Mouse (Mus musculus): ENCODE measurements around the gene Trpv2.

The Trpv2 gene
- long read RNA-seq, experiment 1, partial matches to known transcripts = 4 of 6 reads
- long read RNA-seq, experiment 1, other reads (novel, unspliced or antisense) = 0 of 6 reads
- long read RNA-seq, experiment 2, partial matches to known transcripts = 7 of 8 reads
- long read RNA-seq, experiment 2, other reads (novel, unspliced or antisense) = 1 of 8 reads

DNA sequence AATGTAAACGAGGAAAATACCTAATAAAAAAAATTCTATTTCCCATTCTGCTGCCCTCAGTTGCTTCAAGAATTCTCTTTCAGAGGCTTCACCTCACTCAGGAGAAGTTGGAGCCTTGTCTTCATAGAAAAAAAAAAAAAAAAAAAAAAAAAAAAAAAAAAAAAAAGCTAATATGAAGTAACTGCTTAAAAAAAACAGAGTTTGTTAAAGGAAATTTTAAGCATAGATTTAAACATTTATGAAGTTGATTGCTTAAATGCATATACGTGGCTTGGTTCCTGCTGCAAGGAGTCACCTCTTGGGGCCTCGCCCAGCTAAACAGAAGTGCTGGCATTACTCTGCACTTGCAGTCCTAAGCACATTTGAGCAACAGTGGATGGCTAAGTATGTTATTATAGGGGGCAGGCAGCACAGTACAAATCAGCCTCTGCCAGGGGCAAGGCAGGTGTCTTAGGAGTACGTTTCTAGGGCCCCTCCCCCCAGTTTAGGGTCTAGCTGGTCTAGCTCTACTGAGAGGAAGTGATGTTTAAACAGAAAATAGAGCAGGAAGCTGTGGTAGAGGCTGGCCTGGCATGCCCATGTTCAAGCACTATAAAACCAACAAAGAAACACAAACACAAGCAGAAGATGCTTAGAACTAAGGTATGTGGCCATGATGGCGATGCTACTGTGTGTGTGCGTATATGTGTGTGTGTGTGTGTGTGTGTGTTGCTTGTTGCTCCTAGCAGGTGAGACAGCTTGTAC is at the start of gene Trpv2:
Gene Trpv2 (plus strand): TSS at position 528 of the 744 bp plus-strand sequence.
- intact Hi-C loops (cut with DNase I) = loop anchor here (2.0 kb wide), 1 partner anchor 77 kb away; no protein-coding TSS in a partner anchor

DNA sequence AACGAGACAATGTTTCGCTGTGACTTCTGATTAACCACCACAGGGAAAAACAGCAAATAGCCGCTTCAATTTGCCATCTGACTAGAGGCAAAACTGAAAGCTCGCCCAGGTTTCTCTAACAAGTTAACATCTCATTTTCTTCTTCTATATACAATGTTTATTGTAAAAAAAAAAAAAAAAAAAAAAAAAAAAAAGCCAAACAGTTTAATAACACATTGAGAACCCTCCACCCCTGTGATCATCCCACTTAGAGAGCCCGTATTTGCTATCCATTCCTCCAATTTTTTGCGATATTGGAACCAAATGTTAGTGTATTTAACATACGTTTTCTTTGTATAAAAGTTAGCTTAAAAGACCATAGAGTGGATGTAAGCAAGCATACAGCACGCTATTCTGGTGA is 37.2 kb upstream of the Trpv2 start:
- intact Hi-C loops (cut with DNase I) = no loop called here

DNA sequence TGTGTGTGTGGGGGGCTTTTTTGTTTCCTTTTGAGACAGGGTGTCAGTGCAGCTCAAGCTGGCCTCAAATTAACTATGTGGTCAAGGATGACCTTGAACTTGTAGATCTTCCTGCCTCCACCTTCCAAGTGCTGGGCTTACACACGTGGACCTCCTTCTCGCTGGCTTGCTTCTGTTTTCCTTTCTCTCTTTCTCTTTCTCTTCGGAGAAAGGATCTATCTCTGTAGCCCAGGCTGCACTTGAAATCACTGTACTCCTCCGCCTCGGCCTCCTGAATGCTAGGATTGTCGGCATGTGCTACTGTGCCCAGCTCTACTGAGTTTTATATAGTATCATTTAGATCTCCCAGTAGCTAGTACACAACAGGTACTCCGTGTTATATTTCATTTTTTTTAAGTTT is 36.7 kb upstream of the Trpv2 start:
- intact Hi-C loops (cut with DNase I) = no loop called here

DNA sequence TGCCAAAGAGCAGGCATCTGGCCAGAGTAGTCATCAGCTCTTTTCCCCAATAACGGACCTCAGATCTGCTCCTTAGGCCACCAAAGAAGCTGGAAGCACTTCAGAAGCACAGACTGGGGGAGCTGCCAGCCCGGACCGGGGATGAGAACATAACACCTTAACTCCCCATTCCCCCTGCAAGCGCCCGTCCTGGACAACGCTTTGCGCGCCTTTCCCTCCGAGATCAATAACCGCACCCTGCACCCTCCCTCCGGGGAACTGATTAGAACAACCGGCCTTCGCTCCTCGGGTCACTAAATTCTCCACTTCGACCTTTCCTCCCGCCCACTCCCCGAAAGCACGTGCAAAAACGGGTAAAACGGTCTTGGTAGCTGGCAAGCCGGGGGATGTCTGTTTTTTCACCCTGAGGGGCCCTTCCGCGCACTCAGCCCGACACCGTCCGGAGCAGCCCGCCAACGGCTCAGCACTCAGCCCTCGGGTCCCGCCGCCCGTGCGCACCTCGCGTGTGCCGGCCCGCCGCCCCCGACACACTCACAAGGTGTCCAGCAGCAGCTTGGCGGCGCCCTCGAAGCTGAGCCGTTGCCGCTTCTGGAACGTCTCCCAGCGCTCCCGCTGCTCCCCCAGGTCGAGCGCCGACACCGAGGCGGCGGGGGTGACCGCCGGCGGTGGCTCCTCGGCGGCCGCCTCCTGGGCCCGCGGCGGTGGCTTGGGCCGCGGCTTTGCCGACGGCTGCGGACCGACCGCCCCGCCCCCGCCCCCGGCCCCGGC is 35.8 kb upstream of the Trpv2 start:
- intact Hi-C loops (cut with DNase I) = no loop called here

DNA sequence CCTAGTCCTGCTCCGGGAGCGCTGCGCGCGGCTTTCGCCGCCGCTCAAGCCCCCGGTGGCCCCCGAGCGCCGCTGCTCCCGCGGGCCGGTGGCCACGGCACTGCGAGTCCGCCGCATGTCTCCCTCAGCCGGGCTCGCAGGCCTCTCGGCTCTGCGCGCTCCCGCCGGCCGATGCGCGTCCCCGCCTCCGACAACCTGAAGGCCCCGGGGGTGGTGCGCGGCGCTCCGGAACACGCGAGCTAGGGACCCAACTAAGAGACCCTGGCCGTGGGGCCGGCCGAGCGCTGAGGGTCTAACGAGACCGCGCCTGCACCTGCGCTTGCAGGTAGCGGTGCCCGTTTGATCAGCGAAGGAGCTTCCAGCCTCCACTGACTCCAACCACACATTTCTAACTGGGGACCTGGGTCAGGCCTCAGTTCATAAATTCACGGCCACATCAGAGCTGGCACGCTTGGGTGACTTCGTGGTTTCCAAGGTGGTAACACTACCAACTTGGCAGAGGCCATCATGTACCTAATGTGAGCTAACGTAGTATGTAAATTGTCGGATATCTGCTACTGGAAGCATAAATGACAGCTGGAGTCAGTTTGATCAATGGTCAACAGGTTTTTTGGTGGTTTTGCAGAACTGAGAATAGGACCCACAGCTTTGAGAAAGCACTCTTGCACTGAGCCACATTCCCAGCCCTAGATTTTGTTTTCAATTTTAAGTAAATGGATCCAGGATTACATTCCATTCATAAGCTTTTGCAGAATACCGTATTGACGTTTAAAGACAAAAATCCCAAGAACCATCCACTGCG is 35.0 kb upstream of the Trpv2 start, which contains the start of gene Cenpv:
Gene Cenpv (minus strand): TSS at position 173 of the 802 bp plus-strand sequence.
- intact Hi-C loops (cut with DNase I) = no loop called here

DNA sequence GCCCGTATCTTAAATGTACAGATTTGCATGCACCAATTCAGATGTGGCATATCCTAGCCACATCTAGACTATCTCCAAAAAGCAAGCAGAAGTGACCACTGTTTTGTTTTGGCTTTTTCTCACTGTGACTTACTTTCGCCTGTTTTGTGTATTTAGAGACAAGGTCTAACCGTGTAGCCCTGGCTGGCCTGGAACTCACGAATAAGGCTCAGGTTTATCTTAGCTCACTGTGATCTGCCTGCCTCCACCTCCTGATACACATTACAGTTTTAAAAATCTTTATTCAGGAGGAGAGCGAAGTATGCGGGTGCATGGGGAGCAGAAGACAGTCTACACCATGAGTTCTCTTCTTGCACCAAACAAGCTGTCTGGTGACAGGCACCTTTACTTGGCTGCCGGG is 34.1 kb upstream of the Trpv2 start:
- intact Hi-C loops (cut with DNase I) = no loop called here

DNA sequence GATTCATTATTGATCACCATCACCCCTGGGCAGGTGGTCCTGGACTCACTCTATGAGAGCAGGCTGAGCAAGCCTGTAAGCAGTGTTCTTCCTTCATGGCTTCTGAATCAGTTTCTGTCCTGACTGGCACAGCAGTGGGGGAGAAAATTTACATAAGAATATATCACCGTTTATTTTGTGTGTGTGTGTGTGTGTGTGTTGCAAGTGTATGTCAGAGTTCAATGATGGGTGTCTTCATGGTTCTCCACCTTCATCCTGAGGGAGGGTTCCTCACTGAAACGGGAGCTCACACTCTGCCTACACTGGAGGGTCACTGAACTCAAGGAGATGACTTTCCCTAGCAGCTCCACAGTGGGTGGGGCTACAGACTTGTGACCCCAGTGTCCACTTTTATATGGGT is 33.3 kb upstream of the Trpv2 start:
- intact Hi-C loops (cut with DNase I) = no loop called here

DNA sequence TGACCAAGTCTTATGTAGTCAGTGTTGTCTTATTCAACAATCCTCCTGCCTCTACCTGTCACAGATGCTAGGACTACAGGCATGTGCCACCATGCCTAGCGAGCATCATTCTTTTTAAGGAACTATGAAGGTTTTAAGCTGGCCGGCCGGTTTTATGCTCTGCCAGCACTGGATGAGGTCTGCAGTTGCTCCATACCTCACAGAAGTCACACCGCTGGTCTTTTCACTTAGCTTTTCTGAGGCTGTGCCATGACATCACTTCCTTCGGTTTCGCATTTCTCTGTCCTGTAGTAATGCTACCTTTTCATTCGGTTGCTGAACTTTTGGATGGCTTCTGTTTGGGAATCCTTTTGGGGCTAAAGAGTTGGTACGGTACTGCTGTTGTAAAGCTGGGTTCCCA is 32.7 kb upstream of the Trpv2 start:
- intact Hi-C loops (cut with DNase I) = no loop called here

DNA sequence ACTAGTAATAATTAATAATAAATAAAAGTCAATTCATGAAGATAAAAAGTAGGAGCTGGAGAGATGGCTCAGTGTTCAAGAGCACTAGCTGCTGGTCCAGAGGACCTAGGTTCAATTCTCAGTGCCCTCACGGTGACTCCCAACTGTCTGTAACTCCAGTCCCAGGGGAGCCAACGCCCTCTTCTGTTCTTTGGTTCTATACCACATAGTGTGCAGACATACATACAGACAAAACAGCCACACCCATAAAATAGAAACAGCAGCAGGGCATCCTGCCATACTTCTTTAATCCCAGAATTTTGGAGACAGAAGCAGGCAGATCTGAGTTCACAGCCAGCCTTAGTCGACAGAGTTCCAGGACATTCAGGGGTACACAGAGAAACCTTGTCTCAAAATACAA is 30.3 kb upstream of the Trpv2 start:
- intact Hi-C loops (cut with DNase I) = no loop called here

DNA sequence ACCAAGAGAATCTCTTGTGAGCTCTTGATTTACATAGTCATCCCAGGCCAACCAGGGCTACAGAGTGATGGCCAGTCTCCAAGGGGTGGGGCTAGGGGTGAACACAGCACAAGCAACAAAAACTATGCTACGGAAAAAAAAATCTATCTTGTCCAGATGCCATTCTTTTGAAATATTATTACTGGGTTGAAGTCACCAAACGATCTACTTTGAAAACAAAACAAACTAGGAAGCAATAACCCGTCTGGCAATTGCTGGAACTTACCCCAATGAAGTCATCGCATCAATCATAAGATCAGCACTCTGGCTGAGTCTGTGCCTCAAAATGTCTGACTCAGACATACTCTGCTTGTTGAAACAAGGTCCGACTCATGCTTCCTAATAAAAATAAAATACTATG is 24.5 kb upstream of the Trpv2 start:
- intact Hi-C loops (cut with DNase I) = loop anchor here (5.0 kb wide), 1 partner anchor 53 kb away; no protein-coding TSS in a partner anchor

DNA sequence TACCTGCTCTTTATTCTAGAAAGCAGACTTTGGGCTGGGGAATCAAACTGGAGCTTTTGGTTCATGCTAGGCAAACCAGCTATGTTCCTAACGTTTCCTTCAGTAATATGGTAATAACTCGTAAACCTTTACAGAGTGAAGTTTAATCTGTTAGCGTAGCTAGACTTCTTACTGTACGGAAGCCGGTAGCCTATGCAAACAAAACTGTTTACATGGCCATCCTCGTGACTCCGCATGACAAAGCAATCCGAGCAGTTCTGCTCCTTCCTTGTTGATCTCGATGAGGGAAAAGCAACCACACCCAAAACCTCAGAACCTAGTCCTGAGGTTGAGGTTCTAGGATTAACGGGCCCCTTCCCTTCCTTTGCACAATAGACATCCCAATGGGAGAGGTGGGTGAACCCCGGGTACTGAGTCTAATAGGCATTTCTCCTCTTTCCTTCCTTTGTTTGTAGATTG is 24.0 kb upstream of the Trpv2 start:
- intact Hi-C loops (cut with DNase I) = loop anchor here (5.0 kb wide), 1 partner anchor 52 kb away; no protein-coding TSS in a partner anchor

DNA sequence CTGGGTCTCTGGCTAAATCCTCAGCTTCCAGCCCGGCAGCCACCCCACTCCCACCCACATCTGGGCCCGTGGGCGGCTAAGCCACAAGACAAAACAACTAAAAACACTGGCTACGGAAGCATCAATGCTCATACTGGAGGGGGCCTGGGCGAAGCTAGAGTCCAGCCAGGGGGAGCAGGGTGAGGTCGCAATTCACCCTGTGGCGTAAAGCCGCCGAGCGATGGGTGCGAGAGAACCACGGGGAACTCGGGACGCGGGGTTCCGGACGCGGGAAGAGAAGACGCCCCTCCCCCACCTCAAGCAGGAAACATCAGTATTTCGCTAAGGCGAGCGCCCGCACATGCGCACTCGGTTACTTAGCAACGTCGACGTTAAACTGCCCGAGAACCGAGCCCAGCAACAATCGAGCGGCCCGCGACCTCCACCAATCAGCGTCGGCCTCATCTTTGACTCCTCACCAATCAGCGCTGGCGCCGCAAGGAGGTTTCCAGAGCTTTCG is 23.5 kb upstream of the Trpv2 start, which contains the start of gene Ubb:
Gene Ubb (plus strand): TSS at position 445 of the 499 bp plus-strand sequence.
- intact Hi-C loops (cut with DNase I) = loop anchor here (5.0 kb wide), 1 partner anchor 52 kb away; no protein-coding TSS in a partner anchor

DNA sequence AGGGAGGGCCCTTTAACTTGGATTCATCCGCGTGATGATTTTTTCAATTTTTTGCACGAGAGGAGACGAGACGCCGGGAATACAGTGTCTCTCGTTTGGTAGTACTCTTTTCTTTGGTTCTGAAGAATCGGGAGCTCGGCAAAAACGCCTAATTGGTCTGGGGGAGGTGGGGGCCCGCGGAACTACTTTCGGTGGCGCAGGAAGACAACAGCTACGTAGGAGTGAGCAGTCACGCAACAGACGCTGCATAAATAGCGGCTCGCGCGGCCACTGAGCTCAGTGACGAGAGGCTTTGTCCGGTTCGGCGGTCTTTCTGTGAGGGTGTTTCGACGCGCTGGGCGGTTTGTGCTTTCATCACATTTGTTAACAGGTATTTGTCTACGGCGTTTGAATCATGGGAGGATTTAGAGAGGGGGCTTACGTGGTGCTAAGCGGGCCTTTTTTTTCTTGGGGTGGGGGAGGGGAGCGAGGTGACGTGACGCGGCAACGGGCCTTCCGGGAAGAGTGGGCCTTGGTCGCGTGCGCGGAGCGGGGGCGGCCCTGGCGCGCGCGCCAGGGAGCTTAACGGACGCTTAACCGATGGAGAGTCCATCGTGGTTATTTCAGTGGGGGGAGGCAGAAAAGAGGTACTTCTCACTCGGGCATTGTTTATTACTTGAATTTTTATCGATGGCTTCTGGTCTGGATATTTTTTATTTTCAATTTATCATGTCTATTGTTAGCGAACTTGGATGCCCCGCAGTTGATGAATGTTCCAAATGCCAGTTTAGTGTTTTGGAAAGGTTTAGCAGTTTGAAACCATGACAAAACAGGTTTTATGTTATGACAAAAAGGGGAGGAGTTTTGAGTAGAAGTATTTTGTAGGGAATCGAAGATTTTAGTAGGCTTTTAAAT is 22.8 kb upstream of the Trpv2 start:
- intact Hi-C loops (cut with DNase I) = loop anchor here (5.0 kb wide), 1 partner anchor 51 kb away; no protein-coding TSS in a partner anchor

DNA sequence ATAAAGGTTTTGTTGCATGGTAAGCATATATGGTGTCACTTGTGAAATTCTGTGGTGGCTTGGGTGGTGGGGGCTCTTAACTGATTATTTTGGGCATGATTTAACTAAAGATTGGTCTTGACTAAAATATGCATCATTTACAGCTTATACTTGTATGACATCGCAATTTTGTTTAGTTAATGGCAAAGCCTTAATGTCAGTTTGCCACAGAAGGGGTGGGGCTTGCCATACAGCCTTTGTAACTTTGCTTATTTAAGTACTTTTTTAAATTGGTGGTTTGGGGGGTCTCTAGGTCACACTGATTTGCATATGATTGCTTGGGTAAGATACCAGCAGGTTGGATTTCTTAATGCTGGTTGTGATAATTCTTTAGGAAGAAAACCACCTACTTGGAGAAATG is 21.1 kb upstream of the Trpv2 start:
- intact Hi-C loops (cut with DNase I) = loop anchor here (5.0 kb wide), 1 partner anchor 49 kb away; no protein-coding TSS in a partner anchor

DNA sequence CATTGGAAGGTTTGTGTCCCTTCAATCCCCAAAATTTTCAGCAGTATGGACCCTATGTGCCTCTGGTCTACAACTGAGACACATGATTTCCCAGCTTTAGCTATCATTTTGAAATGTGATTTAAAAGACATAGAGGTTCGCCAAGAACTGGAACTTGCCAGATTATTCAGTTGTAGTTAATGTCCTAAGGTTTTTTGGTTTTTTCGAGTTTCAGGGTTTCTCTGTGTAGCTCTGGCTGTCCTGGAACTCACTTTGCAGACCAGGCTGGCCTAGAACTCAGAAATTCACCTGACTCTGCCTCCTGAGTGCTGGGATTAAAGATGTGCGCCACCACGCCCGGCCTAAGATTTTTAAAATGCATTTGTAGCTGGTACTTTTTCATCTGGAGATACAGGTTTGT is 20.7 kb upstream of the Trpv2 start:
- intact Hi-C loops (cut with DNase I) = loop anchor here (5.0 kb wide), 1 partner anchor 49 kb away; no protein-coding TSS in a partner anchor

DNA sequence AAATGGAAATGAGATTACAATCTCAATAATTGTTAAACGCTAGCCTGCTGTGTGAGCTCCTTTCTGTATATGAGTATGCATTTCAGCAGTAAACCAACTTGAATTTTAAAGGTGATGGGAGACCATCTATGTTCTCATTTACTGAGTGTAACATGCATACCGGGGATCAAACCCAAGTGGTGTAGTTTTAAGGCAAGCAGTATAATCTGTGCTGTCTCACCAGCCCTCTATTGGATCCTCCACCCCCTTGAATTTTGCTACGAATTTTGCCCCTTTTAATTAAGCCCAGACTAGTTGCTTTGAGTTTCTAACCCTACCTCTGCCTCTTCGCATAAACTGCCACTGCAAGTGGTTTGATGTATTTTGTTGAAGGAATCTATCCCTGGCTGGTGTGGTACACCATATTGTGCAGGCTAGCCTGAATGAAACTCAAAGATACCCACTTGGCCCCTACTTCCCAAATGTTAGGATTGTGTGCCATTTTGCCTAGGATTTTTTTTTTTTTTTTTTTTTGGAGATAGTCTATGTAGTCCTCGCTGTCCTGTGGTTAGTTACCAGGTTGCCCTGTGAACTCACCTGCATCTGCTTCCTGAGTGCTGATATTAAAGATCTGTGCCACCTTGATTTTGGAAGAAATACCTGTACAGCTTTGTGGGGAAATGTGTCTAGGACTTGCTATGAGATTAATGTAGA is 20.0 kb upstream of the Trpv2 start:
- intact Hi-C loops (cut with DNase I) = loop anchor here (5.0 kb wide), 1 partner anchor 48 kb away; no protein-coding TSS in a partner anchor

DNA sequence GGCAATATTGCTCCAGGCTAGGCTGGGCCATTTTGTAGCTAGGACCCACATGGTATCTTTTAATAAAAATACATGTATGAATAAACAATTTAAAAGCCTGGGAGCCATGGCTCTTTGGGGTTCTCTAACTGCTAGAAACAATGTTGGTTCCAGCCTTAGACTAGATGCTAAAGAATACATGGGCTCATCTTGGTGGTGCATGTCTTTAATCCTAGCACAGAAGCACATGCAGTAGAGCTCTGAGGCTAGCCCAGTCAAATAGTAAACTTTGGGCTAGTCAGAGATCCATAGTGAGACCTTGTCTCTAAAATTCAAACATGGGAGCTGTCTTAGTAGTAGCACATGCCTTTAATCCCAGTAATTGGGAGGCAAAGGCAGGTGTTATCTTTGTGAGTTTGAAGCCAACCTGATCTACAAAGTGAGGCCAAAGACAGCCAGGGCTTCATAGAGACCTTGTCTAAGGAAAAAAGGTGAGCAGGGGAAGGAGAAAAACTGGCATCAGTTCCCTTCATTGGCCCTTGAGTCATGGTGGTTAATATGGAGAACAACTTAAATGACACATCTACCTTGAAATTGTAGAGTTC is 19.3 kb upstream of the Trpv2 start:
- intact Hi-C loops (cut with DNase I) = loop anchor here (5.0 kb wide), 1 partner anchor 47 kb away; no protein-coding TSS in a partner anchor

DNA sequence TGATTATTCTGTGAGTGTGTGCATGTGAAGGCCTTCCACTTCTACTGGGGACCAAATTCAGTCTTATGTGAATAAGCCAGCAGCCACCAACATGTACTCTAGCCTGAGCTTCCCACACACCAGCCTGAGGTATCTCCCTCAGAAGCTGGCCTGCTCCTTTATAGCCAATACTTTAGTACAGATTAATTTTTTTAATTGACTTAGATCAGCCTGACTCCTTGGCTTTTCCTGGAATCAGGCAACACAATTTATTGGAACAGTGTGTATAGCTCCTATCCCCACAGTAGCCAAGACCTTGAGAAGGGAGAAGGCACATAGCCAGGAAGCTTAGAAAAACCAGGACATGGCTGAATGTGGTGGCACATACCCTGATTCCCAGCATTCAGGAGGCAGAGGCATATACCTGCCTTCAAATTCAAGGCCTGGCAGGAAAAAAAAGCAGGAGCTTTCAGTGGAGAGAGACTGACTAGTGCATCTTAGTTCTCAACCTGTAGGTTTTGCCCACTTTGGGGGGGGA is 18.3 kb upstream of the Trpv2 start:
- intact Hi-C loops (cut with DNase I) = no loop called here

All from adrenal gland (tissue).